Mouse (Mus musculus): Measurements from ENCODE around the gene Scd3.
"Not testable (repeated sequence)": the region's sequence is repeated elsewhere in the genome, so short reads cannot be mapped to it uniquely, and the experiment has no call there.

The Scd3 gene

GRCm38 (mm10) chr19:44275418-44275817 lies 72.3 kb downstream of the Scd3 start:
- no peak for DNase-seq

GRCm38 (mm10) chr19:44276861-44277260 lies 73.8 kb downstream of the Scd3 start:
- no peak for DNase-seq

- DNase-seq, result no peak
Measured at GRCm38 (mm10) chr19:44277931-44278330, 74.9 kb downstream of the Scd3 start.

- peak; percentile 54 to 70 for DNase-seq
Measured at GRCm38 (mm10) chr19:44280755-44281154, 77.7 kb downstream of the Scd3 start.

GRCm38 (mm10) chr19:44281825-44282447 lies 78.9 kb downstream of the Scd3 start:
- not testable (repeated sequence) for DNase-seq

- no peak for DNase-seq
Measured at GRCm38 (mm10) chr19:44282534-44283156, 79.6 kb downstream of the Scd3 start.

- DNase-seq, result no peak
Measured at GRCm38 (mm10) chr19:44283157-44284024, 80.3 kb downstream of the Scd3 start.

GRCm38 (mm10) chr19:44284025-44284695 lies 81.1 kb downstream of the Scd3 start:
- peak; percentile 92 to 96 for DNase-seq

GRCm38 (mm10) chr19:44284723-44285122 lies 81.7 kb downstream of the Scd3 start:
- peak; percentile 57 to 69 for DNase-seq

GRCm38 (mm10) chr19:44285554-44285953 lies 82.5 kb downstream of the Scd3 start:
- DNase-seq, result no peak

GRCm38 (mm10) chr19:44286109-44286508 lies 83.0 kb downstream of the Scd3 start:
- no peak for DNase-seq

GRCm38 (mm10) chr19:44287415-44288110 lies 84.5 kb downstream of the Scd3 start:
- DNase-seq, result no peak

- DNase-seq, result no peak
Measured at GRCm38 (mm10) chr19:44292083-44292482, 89.0 kb downstream of the Scd3 start.

- DNase-seq, result no peak
Measured at GRCm38 (mm10) chr19:44292483-44292882, 89.4 kb downstream of the Scd3 start.

GRCm38 (mm10) chr19:44292941-44293768 lies 90.1 kb downstream of the Scd3 start, which contains the start of gene Scd2:
Scd2 (plus strand) TSS chr19:44293674.
- peak; percentile 20 to 41 for DNase-seq
